Mouse (Mus musculus): ENCODE data around the gene Nat8f2.

Nat8f2 gene

GRCm38 (mm10) chr6:85822286-85822685, 46.7 kb downstream of the Nat8f2 start:
- DNase-seq (ENCODE audit: low spot score), result no peak

GRCm38 (mm10) chr6:85820837-85821236, 48.1 kb downstream of the Nat8f2 start, which contains the start of the genes Nat8f6 and Nat8f5:
Gene Nat8f6 (minus strand): TSS chr6:85820954.
Gene Nat8f5 (minus strand): TSS chr6:85820972.
- no peak for DNase-seq (ENCODE audit: low spot score)

- no peak for DNase-seq (ENCODE audit: low spot score)
Measured at GRCm38 (mm10) chr6:85818338-85818737, 50.6 kb downstream of the Nat8f2 start.

All from embryo, embryonic 10.5 days (tissue).